Comparison of ENCODE assay signal across 19 mouse cellular contexts in genomic region chr3:78291894-78292293, GRCm38 (mm10).
DNase-seq lines count a peak whose midpoint lies in the region; ATAC-seq and TF ChIP-seq lines count a peak whose summit lies in the region.
"Had no signal": no experiment of that assay in that cellular context is flagged by ENCODE, and none has a peak within 500 bp of the region (broad histone marks: within the 10 kb centered on the region; RNA-seq: fewer than 3 reads in every experiment).

No protein-coding gene starts in this region.

- peak; percentile 27 for DNase-seq in forebrain, embryonic 14.5 days (ENCODE audit: low spot score)
- DNase-seq in midbrain, embryonic 14.5 days = peak; percentile 18
- DNase-seq in brain, adult 2 months (ENCODE audit: low read depth, low spot score) = peak; percentile 16
- DNase-seq in mesoderm, embryonic 11.5 days (ENCODE audit: low read depth, low spot score) = peak; percentile 12
- DNase-seq in thymus, adult 2 months = no peak
- DNase-seq: cerebellum, adult 9-11 months; forebrain, postnatal 0 days; gastrocnemius, postnatal 36 days; heart, postnatal 4 days; kidney, postnatal 4 days; lung, adult 18-20 months; right cerebral cortex, adult 18-20 months; thymus, postnatal 25 days had no signal

- 23% methylated on average over 3 of the region's 3 CpGs for WGBS in forebrain, embryonic 14.5 days
- WGBS in forebrain, embryonic 16.5 days = 19% methylated on average over 3 of the region's 3 CpGs
- WGBS in midbrain, embryonic 14.5 days = 20% methylated on average over 3 of the region's 3 CpGs
- WGBS in midbrain, embryonic 13.5 days = 26% methylated on average over 3 of the region's 3 CpGs
- WGBS in thymus, adult 2 months = 52% methylated on average over 3 of the region's 3 CpGs

- no peak for TF ChIP-seq CTCF in thymus, adult 2 months (IDR thresholded peaks at IDR 0.05; ENCODE audit: borderline replicate concordance, control insufficient read depth, extremely low read depth, insufficient read depth, low read length, poor library complexity)

- no peaks in the 10 kb centered on the region for H3K36me3 ChIP-seq in forebrain, embryonic 14.5 days (ENCODE audit: control insufficient read depth, insufficient read depth, low read length)
- no peaks in the 10 kb centered on the region for H3K36me3 ChIP-seq in forebrain, embryonic 16.5 days (ENCODE audit: control insufficient read depth, insufficient read depth)
- no peaks in the 10 kb centered on the region for H3K36me3 ChIP-seq in midbrain, embryonic 14.5 days (ENCODE audit: control insufficient read depth, insufficient read depth, low read length)
- H3K36me3 ChIP-seq in midbrain, embryonic 13.5 days = no peaks in the 10 kb centered on the region
- no peaks in the 10 kb centered on the region for H3K36me3 ChIP-seq in thymus, adult 2 months (ENCODE audit: control insufficient read depth, insufficient read depth, low read length)
- H3K36me3 ChIP-seq: heart, embryonic 15.5 days; intestine, embryonic 15.5 days had no signal

- H3K27me3 ChIP-seq in forebrain, embryonic 14.5 days (replicated peaks; ENCODE audit: control insufficient read depth, insufficient read depth, low read length) = no peaks in the 10 kb centered on the region
- H3K27me3 ChIP-seq in forebrain, embryonic 16.5 days (replicated peaks; ENCODE audit: control insufficient read depth, insufficient read depth, low read length) = no peaks in the 10 kb centered on the region
- H3K27me3 ChIP-seq in midbrain, embryonic 14.5 days (ENCODE audit: control insufficient read depth, insufficient read depth, low read length) = no peaks in the 10 kb centered on the region; the same call in 1 of the 2 replicates
- H3K27me3 ChIP-seq in midbrain, embryonic 13.5 days = no peaks in the 10 kb centered on the region
- H3K27me3 ChIP-seq in thymus, adult 2 months (ENCODE audit: control insufficient read depth, insufficient read depth, low read length) = no peaks in the 10 kb centered on the region
- H3K27me3 ChIP-seq: heart, embryonic 15.5 days; intestine, embryonic 15.5 days had no signal

- no peak for ATAC-seq in forebrain, embryonic 14.5 days
- ATAC-seq in forebrain, embryonic 16.5 days = no peak
- no peak for ATAC-seq in midbrain, embryonic 14.5 days (ENCODE audit: low FRiP score, low TSS enrichment)
- ATAC-seq in midbrain, embryonic 13.5 days = no peak
- ATAC-seq: forebrain, postnatal 0 days; intestine, embryonic 15.5 days had no signal

- H3K27ac ChIP-seq in forebrain, embryonic 14.5 days (ENCODE audit: low read depth, low read length) = no peak overlapping the region
- H3K27ac ChIP-seq in forebrain, embryonic 16.5 days (ENCODE audit: low read length) = no peak overlapping the region
- no peak overlapping the region for H3K27ac ChIP-seq in midbrain, embryonic 14.5 days (replicated peaks; ENCODE audit: low read depth, low read length)
- H3K27ac ChIP-seq in midbrain, embryonic 13.5 days = no peak overlapping the region
- no peak overlapping the region for H3K27ac ChIP-seq in thymus, adult 2 months (ENCODE audit: control insufficient read depth, insufficient read depth, low read length)
- H3K27ac ChIP-seq: heart, embryonic 15.5 days; intestine, embryonic 15.5 days had no signal

- H3K9me3 ChIP-seq in forebrain, embryonic 14.5 days (replicated peaks; ENCODE audit: control insufficient read depth, low read length) = no peaks in the 10 kb centered on the region
- H3K9me3 ChIP-seq in forebrain, embryonic 16.5 days (ENCODE audit: control insufficient read depth, low read length) = no peaks in the 10 kb centered on the region
- H3K9me3 ChIP-seq in midbrain, embryonic 14.5 days (ENCODE audit: control insufficient read depth, low read length) = no peaks in the 10 kb centered on the region
- H3K9me3 ChIP-seq in midbrain, embryonic 13.5 days = no peaks in the 10 kb centered on the region
- H3K9me3 ChIP-seq: heart, embryonic 15.5 days; intestine, embryonic 15.5 days had no signal

- H3K4me2 ChIP-seq in forebrain, embryonic 14.5 days (ENCODE audit: low read length) = no peak overlapping the region
- no peak overlapping the region for H3K4me2 ChIP-seq in forebrain, embryonic 16.5 days (ENCODE audit: low read length)
- H3K4me2 ChIP-seq in midbrain, embryonic 14.5 days (ENCODE audit: low read length) = no peak overlapping the region
- H3K4me2 ChIP-seq in midbrain, embryonic 13.5 days (replicated peaks) = no peak overlapping the region
- H3K4me2 ChIP-seq: heart, embryonic 15.5 days; intestine, embryonic 15.5 days; liver, embryonic 11.5 days had no signal

- H3K4me3 ChIP-seq in forebrain, embryonic 14.5 days (ENCODE audit: low read depth, low read length) = no peak overlapping the region
- H3K4me3 ChIP-seq in forebrain, embryonic 16.5 days (replicated peaks; ENCODE audit: low read length) = no peak overlapping the region
- H3K4me3 ChIP-seq in midbrain, embryonic 14.5 days (replicated peaks; ENCODE audit: low read depth, low read length) = no peak overlapping the region
- no peak overlapping the region for H3K4me3 ChIP-seq in midbrain, embryonic 13.5 days (replicated peaks)
- no peak overlapping the region for H3K4me3 ChIP-seq in thymus, adult 2 months (ENCODE audit: control insufficient read depth, insufficient read depth, low read length)
- H3K4me3 ChIP-seq: erythroblast, embryonic 14.5 days; heart, embryonic 15.5 days; intestine, embryonic 15.5 days had no signal

- H3K4me1 ChIP-seq in forebrain, embryonic 14.5 days (ENCODE audit: control insufficient read depth, insufficient read depth, low read length) = no peaks in the 10 kb centered on the region
- H3K4me1 ChIP-seq in forebrain, embryonic 16.5 days (replicated peaks; ENCODE audit: control insufficient read depth, insufficient read depth, low read length) = no peaks in the 10 kb centered on the region
- H3K4me1 ChIP-seq in midbrain, embryonic 14.5 days (ENCODE audit: control insufficient read depth, insufficient read depth, low read length) = no peaks in the 10 kb centered on the region
- H3K4me1 ChIP-seq in midbrain, embryonic 13.5 days (replicated peaks) = 0 out of 2 replicates have a peak, but pooled peaks cover 2% of the 10 kb centered on the region
- no peaks in the 10 kb centered on the region for H3K4me1 ChIP-seq in thymus, adult 2 months (replicated peaks; ENCODE audit: control insufficient read depth, insufficient read depth, low read length)
- H3K4me1 ChIP-seq: heart, embryonic 15.5 days; intestine, embryonic 15.5 days had no signal

- no peak for TF ChIP-seq POLR2A in thymus, adult 2 months (IDR thresholded peaks at IDR 0.05; ENCODE audit: control insufficient read depth, extremely low read depth, insufficient read depth, low read length, poor library complexity)

- no peak overlapping the region for H3K9ac ChIP-seq in forebrain, embryonic 14.5 days (ENCODE audit: low read length)
- no peak overlapping the region for H3K9ac ChIP-seq in forebrain, embryonic 16.5 days (replicated peaks; ENCODE audit: low read depth, low read length)
- H3K9ac ChIP-seq in midbrain, embryonic 14.5 days (replicated peaks; ENCODE audit: low read length) = no peak overlapping the region
- no peak overlapping the region for H3K9ac ChIP-seq in midbrain, embryonic 13.5 days (replicated peaks)
- H3K9ac ChIP-seq: forebrain, postnatal 0 days; heart, embryonic 15.5 days; intestine, embryonic 15.5 days had no signal
